Mouse (Mus musculus): Measurements from ENCODE around the gene Svbp. TPM values are rescaled to one million over a fixed set of nuclear protein-coding genes. Genes with fewer than 3 reads are reported as not detected.

Gene Svbp
- 29.9 and 46.9 TPM in 2 replicates for polyA plus RNA-seq (2012; rRNA removed; ENCODE audit: low replicate concordance)

GRCm38 (mm10) chr4:119194909-119195581 lies at the start of gene Svbp:
TSS of gene Svbp (plus strand) at chr4:119195306.

GRCm38 (mm10) chr4:119173851-119174453 lies 21.2 kb upstream of the Svbp start, which contains the start of gene Zfp691:
TSS of gene Zfp691 (minus strand) at chr4:119174195.

GRCm38 (mm10) chr4:119189864-119190263 lies 5.2 kb upstream of the Svbp start, which contains the start of gene Ermap:
TSS of gene Ermap (minus strand) at chr4:119190011.

GRCm38 (mm10) chr4:119218169-119218568 lies 23.1 kb downstream of the Svbp start, which contains the start of gene Tmem269:
TSS of gene Tmem269 (minus strand) at chr4:119218217.

GRCm38 (mm10) chr4:119232410-119233255 lies 37.5 kb downstream of the Svbp start, which contains the start of the genes AU022252 and P3h1:
TSS of gene AU022252 (minus strand) at chr4:119232712.
TSS of gene P3h1 (plus strand) at chr4:119232915.

Other genes with a start within 250 kb of the Svbp start
- 0.63 TPM in 1 of 2 replicates, not detected in the other for gene Lao1, start 233.7 kb upstream of the Svbp start, polyA plus RNA-seq (2012; rRNA removed; ENCODE audit: low replicate concordance)
- 19.7 and 33.8 TPM in 2 replicates for gene Slc2a1, start 86.6 kb upstream of the Svbp start, polyA plus RNA-seq (2012; rRNA removed; ENCODE audit: low replicate concordance)
- gene Zfp691, start 21.1 kb upstream of the Svbp start, polyA plus RNA-seq (2012; rRNA removed; ENCODE audit: low replicate concordance) = 10.1 and 11.3 TPM in 2 replicates
- 0.03 and 0.22 TPM in 2 replicates for gene Ermap, start 5.3 kb upstream of the Svbp start, polyA plus RNA-seq (2012; rRNA removed; ENCODE audit: low replicate concordance)
- 0.26 TPM in 1 of 2 replicates, not detected in the other for gene Tmem269, start 22.9 kb downstream of the Svbp start, polyA plus RNA-seq (2012; rRNA removed; ENCODE audit: low replicate concordance)
- gene AU022252, start 37.4 kb downstream of the Svbp start, polyA plus RNA-seq (2012; rRNA removed; ENCODE audit: low replicate concordance) = 8.6 and 10.8 TPM in 2 replicates
- gene P3h1, start 37.6 kb downstream of the Svbp start, polyA plus RNA-seq (2012; rRNA removed; ENCODE audit: low replicate concordance) = 41.9 and 58.7 TPM in 2 replicates
- 0.36 and 1.0 TPM in 2 replicates for gene Cldn19, start 60.1 kb downstream of the Svbp start, polyA plus RNA-seq (2012; rRNA removed; ENCODE audit: low replicate concordance)
- 169 and 198 TPM in 2 replicates for gene Ybx1, start 99.3 kb downstream of the Svbp start, polyA plus RNA-seq (2012; rRNA removed; ENCODE audit: low replicate concordance)
- 7.4 and 13.9 TPM in 2 replicates for gene Ppih, start 125.2 kb downstream of the Svbp start, polyA plus RNA-seq (2012; rRNA removed; ENCODE audit: low replicate concordance)
- gene Ccdc30, start 220.2 kb downstream of the Svbp start, polyA plus RNA-seq (2012; rRNA removed; ENCODE audit: low replicate concordance) = 0.24 and 1.7 TPM in 2 replicates
- 17.5 and 21.1 TPM in 2 replicates for gene Ppcs, start 227.1 kb downstream of the Svbp start, polyA plus RNA-seq (2012; rRNA removed; ENCODE audit: low replicate concordance)
- 0.49 and 0.60 TPM in 2 replicates for gene Zmynd12, start 227.5 kb downstream of the Svbp start, polyA plus RNA-seq (2012; rRNA removed; ENCODE audit: low replicate concordance)

Data from subcutaneous adipose tissue, adult 2 months (tissue).